Mouse (Mus musculus) T-helper 17 cell (primary cell): ENCODE results near the gene Gpc1.

Source experiments
- in situ Hi-C, 2 experiments: fragments of 300-600 bp; cut with MboI, MseI; formaldehyde crosslinking; loops; 1 replicate in 1 of 2; 2 replicates in 1 of 2; pipeline ENCODE4 v1.15.1; 2025; ENCODE audit warnings: high pct_unique_total_duplicates in 2 of 2

Gene Gpc1

GRCm38 (mm10) chr1:92878066-92878741 is 46.8 kb downstream of the Gpc1 start:
- in situ Hi-C loops, result no loop called here

GRCm38 (mm10) chr1:92879266-92879665 is 47.8 kb downstream of the Gpc1 start:
- in situ Hi-C loops, result no loop called here

- in situ Hi-C loops, result no loop called here
Measured at GRCm38 (mm10) chr1:92880101-92880500, 48.7 kb downstream of the Gpc1 start.

- in situ Hi-C loops, result no loop called here
Measured at GRCm38 (mm10) chr1:92881982-92882381, 50.5 kb downstream of the Gpc1 start.

GRCm38 (mm10) chr1:92888901-92889655 is 57.6 kb downstream of the Gpc1 start:
- in situ Hi-C loops, result no loop called here

GRCm38 (mm10) chr1:92892791-92893190 is 61.3 kb downstream of the Gpc1 start:
- in situ Hi-C loops, result no loop called here

GRCm38 (mm10) chr1:92893896-92894295 is 62.5 kb downstream of the Gpc1 start:
- in situ Hi-C loops, result no loop called here

- in situ Hi-C loops, result no loop called here
Measured at GRCm38 (mm10) chr1:92895089-92895488, 63.6 kb downstream of the Gpc1 start.

GRCm38 (mm10) chr1:92902786-92903185 is 71.3 kb downstream of the Gpc1 start, which contains the start of gene Ankmy1:
Gene Ankmy1, minus strand, starts transcription at chr1:92902906.
- in situ Hi-C loops, result loop anchor here (5.0 to 25.0 kb wide), 4 partner anchors 60 to 1815 kb away; no protein-coding TSS in a partner anchor

GRCm38 (mm10) chr1:92903627-92904026 is 72.2 kb downstream of the Gpc1 start:
- in situ Hi-C loops, result loop anchor here (5.0 to 25.0 kb wide), 4 partner anchors 61 to 1816 kb away; no protein-coding TSS in a partner anchor

GRCm38 (mm10) chr1:92905703-92906310 is 74.4 kb downstream of the Gpc1 start:
- in situ Hi-C loops, result loop anchor here (10.0 to 25.0 kb wide), 3 partner anchors 729 to 1819 kb away; no protein-coding TSS in a partner anchor

GRCm38 (mm10) chr1:92906779-92907631 is 75.6 kb downstream of the Gpc1 start, which contains the start of gene Dusp28:
Gene Dusp28, plus strand, starts transcription at chr1:92906981.
- in situ Hi-C loops, result loop anchor here (10.0 to 25.0 kb wide), 3 partner anchors 728 to 1820 kb away; no protein-coding TSS in a partner anchor

- in situ Hi-C loops, result loop anchor here (10.0 to 25.0 kb wide), 3 partner anchors 727 to 1820 kb away; no protein-coding TSS in a partner anchor
Measured at GRCm38 (mm10) chr1:92907632-92908360, 76.4 kb downstream of the Gpc1 start.

- in situ Hi-C loops, result loop anchor here (10.0 to 25.0 kb wide), 3 partner anchors 726 to 1821 kb away; no protein-coding TSS in a partner anchor
Measured at GRCm38 (mm10) chr1:92908664-92909063, 77.2 kb downstream of the Gpc1 start.

GRCm38 (mm10) chr1:92909068-92909467 is 77.6 kb downstream of the Gpc1 start:
- in situ Hi-C loops, result loop anchor here (10.0 to 25.0 kb wide), 3 partner anchors 726 to 1822 kb away; no protein-coding TSS in a partner anchor
